Mouse (Mus musculus): ENCODE measurements at regions not wholly inside any gene's neighbourhood (a gene's known extent, or its start where the extent isn't known, plus 50 kb on each side); places are given as distances from the start of the nearest gene placed in this dataset.

DNA sequence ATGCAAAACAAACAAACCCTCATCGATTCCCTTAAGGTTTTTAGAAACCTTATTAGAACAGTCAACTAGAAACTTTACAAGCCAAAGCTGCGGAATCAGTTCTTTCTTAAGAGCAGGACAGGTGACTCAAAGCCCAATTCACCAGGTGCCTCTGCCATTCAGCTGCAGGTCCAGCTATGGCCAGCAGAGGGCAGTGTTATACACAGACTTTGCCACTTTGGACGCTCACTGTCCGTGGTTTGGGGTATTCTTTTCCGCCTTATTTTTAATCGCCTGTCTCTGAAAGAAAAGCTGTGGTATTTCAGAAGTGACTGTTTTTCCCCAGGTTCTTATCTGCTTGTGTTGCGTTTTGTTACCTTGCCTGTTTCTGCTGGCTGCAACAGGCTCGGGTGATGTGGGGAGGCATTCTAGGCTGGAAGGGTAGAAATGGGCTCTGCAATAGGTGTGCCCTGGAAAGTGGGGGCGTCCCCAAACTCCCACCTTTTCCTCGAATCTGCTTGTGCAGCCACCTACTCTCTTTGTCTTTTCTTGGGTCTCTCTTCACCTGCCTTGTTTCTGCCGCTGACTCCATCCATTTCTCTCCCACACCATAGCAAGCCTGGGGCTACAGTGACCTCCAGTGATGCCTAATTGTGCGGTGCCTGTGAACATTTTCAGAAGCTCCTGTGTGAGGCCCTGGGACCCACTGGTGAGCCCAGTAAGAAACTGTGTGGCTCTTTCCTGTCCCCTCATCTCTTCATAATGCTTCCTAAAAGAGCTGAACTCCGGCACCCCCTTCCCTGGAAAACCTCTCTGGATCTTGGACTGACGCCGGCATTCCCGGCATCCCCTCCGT is 142.4 kb downstream of the Mtx3 start:
- DNase-seq = peak; percentile 77 to 84

- DNase-seq = peak; percentile 44 to 45
These were observed 143.1 kb downstream of the Mtx3 start for GRCm38 (mm10) chr13:92987691-92988090.

- no peak for DNase-seq
These were observed 144.0 kb downstream of the Mtx3 start for GRCm38 (mm10) chr13:92988600-92988999.

- DNase-seq = no peak
These were observed 146.0 kb downstream of the Mtx3 start for GRCm38 (mm10) chr13:92990316-92991206.

All from adrenal gland, postnatal 36 days (tissue).